Mouse (Mus musculus): ENCODE measurements around the gene Tmem63b. TPM values are rescaled to one million over a fixed set of nuclear protein-coding genes. Genes with fewer than 3 reads are reported as not detected.

Tmem63b gene
- 33.5 and 34.2 TPM in 2 replicates for polyA plus RNA-seq (2015; fragmentation: Nextera tagmentation; extraction: Ambion mirVana)

GRCm38 (mm10) chr17:45686716-45687115 lies at the start of gene Tmem63b:
TSS of gene Tmem63b (minus strand) at chr17:45686905.
- peak within 1 kb of the TSS; percentile 87 for H3K9ac ChIP-seq
- no peaks in the 10 kb centered on the region for H3K9me3 ChIP-seq
- peak; percentile 14 for ATAC-seq
- peak within 1 kb of the TSS; percentile 91 for H3K4me2 ChIP-seq (replicated peaks)
- peaks cover 18% of the 10 kb centered on the region for H3K4me1 ChIP-seq (replicated peaks)
- 3% methylated on average over 12 of the region's 12 CpGs for WGBS
- no peaks in the 10 kb centered on the region for H3K36me3 ChIP-seq
- peak within 1 kb of the TSS; percentile 92 for H3K4me3 ChIP-seq (replicated peaks)
- peak within 1 kb of the TSS; percentile 79 for H3K27ac ChIP-seq
- no peaks in the 10 kb centered on the region for H3K27me3 ChIP-seq (replicated peaks)

- peak overlapping the region; percentile 59 for H3K9ac ChIP-seq
- peak; percentile 60 for ATAC-seq
- peak overlapping the region; percentile 47 for H3K4me3 ChIP-seq (replicated peaks)
- no peaks in the 10 kb centered on the region for H3K36me3 ChIP-seq
- peak overlapping the region; percentile 94 for H3K27ac ChIP-seq
- H3K27me3 ChIP-seq (replicated peaks), result 0 out of 2 replicates have a peak, but pooled peaks cover 7% of the 10 kb centered on the region
- 6% methylated on average over 10 of the region's 10 CpGs for WGBS
- H3K4me2 ChIP-seq (replicated peaks), result peak overlapping the region; percentile 78
- H3K4me1 ChIP-seq (replicated peaks), result peaks cover 43% of the 10 kb centered on the region
- no peaks in the 10 kb centered on the region for H3K9me3 ChIP-seq
Measured at GRCm38 (mm10) chr17:45735382-45736310, 48.9 kb upstream of the Tmem63b start.

GRCm38 (mm10) chr17:45734881-45735280 lies 48.2 kb upstream of the Tmem63b start:
- Histone ChIP-seq H3K9ac (peak overlapping the region; percentile 30; the same call in 1 of the 2 replicates), H3K4me1 (replicated peaks) (peaks cover 43% of the 10 kb centered on the region), H3K27me3 (replicated peaks) (0 out of 2 replicates have a peak, but pooled peaks cover 7% of the 10 kb centered on the region), H3K27ac (peak overlapping the region; percentile 94), H3K4me3 (replicated peaks) (no peak overlapping the region), H3K9me3 (no peaks in the 10 kb centered on the region), H3K4me2 (replicated peaks) (no peak overlapping the region), H3K36me3 (no peaks in the 10 kb centered on the region)
- WGBS, result 70% methylated on average over 4 of the region's 4 CpGs
- ATAC-seq, result no peak

- H3K9me3 ChIP-seq, result no peaks in the 10 kb centered on the region
- peak overlapping the region; percentile 34; the same call in 1 of the 2 replicates for H3K4me3 ChIP-seq (replicated peaks)
- H3K36me3 ChIP-seq, result no peaks in the 10 kb centered on the region
- H3K27me3 ChIP-seq (replicated peaks), result 0 out of 2 replicates have a peak, but pooled peaks cover 7% of the 10 kb centered on the region
- peak overlapping the region; percentile 94; the same call in 1 of the 2 replicates for H3K27ac ChIP-seq
- peak overlapping the region; percentile 82 for H3K4me2 ChIP-seq (replicated peaks)
- ATAC-seq, result no peak
- peak overlapping the region; percentile 52; the same call in 1 of the 2 replicates for H3K9ac ChIP-seq
- H3K4me1 ChIP-seq (replicated peaks), result peaks cover 43% of the 10 kb centered on the region
- 42% methylated on average over 3 of the region's 3 CpGs for WGBS
Measured at GRCm38 (mm10) chr17:45734333-45734732, 47.6 kb upstream of the Tmem63b start.

DNA sequence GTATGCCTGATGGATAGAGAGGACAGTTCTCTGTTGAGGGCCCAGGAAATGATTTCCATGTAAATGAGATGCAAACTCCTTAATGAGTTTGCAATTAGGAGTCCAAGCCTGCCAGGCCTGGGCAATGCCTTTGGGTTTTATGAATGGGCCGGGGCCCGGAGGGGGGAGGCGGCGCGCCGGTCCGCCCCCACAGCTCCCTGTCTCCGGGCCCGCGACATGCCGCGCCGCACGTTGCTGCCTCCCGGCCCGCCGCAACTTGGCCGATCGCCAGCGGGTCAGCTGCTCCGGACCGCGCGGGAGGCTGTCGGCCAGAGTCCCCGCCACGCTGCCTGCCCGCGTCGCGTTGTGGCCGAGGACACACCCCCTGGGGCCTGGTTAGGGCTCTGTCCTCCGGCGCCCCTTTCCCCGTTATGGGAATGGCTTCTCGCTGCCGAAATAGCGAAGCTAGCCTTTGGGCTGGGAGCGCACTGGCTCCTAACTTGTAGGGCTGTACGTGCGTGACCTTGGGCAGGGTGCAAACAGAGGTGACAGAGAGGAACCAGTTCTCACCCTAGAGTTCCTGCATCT lies 47.1 kb upstream of the Tmem63b start, which contains the start of gene 1600014C23Rik:
TSS of gene 1600014C23Rik (minus strand) at position 110 of the 567 bp plus-strand sequence.
- Histone ChIP-seq H3K27ac (peak within 1 kb of the TSS; percentile 94; the same call in 1 of the 2 replicates), H3K4me3 (replicated peaks) (peak within 1 kb of the TSS; percentile 34), H3K9me3 (no peaks in the 10 kb centered on the region), H3K36me3 (no peaks in the 10 kb centered on the region), H3K4me1 (replicated peaks) (peaks cover 43% of the 10 kb centered on the region), H3K4me2 (replicated peaks) (peak within 1 kb of the TSS; percentile 82), H3K9ac (peak within 1 kb of the TSS; percentile 52), H3K27me3 (replicated peaks) (0 out of 2 replicates have a peak, but pooled peaks cover 7% of the 10 kb centered on the region)
- WGBS, result 2% methylated on average over 33 of the region's 41 CpGs
- ATAC-seq, result peak; percentile 26

DNA sequence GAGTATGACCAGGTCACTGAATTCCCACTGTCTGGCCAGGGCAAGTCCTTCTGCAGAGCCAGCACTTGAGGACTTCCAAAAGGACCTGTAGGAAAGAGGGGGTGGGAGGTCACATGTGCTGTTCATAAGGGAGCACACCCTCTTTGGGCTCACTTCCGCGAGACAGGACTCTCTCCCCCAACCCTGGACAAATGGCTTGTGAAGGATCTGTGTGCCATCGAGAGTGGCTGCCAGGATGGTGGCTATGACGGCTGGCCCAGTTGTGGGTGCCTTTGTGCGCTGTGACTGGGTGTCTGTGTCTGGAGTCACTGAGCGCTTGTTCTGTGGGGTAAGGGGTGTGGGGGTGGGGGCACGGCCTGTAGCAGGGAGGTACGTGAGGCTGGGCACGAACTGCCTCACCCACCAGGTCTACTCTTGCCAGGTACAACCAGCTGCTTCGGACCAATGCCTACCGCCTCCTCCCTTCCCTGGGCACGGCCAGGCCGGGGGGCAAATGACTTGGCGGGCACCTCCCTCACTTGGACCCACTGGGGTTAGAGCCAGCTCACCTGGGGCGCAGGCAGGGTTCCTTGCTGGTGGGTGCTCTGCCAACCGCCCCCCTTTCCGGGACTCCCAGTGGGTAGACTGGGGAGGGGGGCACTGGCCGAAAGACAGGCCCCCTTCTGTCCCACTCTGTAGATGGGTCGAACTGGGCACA lies 46.5 kb upstream of the Tmem63b start:
- no peak overlapping the region for H3K27ac ChIP-seq
- ATAC-seq, result no peak

GRCm38 (mm10) chr17:45731172-45731864 lies 44.6 kb upstream of the Tmem63b start:
- H3K27ac ChIP-seq, result no peak overlapping the region
- 24% methylated on average over 9 of the region's 9 CpGs for whole genome bisulfite sequencing

More for the DNA sequence above, 46.5 kb upstream of the Tmem63b start:
- 77% methylated on average over 19 of the region's 19 CpGs for WGBS
- H3K9me3 ChIP-seq, result no peaks in the 10 kb centered on the region
- H3K4me1 ChIP-seq (replicated peaks), result peaks cover 43% of the 10 kb centered on the region
- no peaks in the 10 kb centered on the region for H3K36me3 ChIP-seq
- H3K27me3 ChIP-seq (replicated peaks), result 0 out of 2 replicates have a peak, but pooled peaks cover 7% of the 10 kb centered on the region
- peak overlapping the region; percentile 82 for H3K4me2 ChIP-seq (replicated peaks)
- H3K4me3 ChIP-seq (replicated peaks), result peak overlapping the region; percentile 34; the same call in 1 of the 2 replicates
- peak overlapping the region; percentile 52; the same call in 1 of the 2 replicates for H3K9ac ChIP-seq

DNA sequence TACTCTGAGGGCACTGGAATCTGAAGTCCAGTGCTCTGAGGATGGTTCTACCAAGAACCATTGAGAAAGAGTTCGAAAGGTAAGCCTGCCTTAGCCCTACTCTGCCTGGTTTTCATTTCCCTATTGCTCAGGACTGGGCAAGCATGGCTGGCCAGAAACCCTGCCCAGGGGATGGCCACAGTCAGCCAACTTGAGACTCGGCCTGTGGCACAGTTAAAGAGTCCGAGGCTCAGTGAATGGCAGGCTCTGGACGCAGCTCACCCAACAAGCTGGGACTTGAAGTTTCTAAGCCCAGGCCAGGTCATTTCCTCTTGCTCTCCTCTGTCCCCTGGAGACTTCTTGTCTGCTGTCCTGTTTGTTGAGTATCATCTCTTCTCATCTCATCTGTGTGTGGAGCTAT lies 44.0 kb upstream of the Tmem63b start:
- peaks cover 33% of the 10 kb centered on the region for H3K4me1 ChIP-seq (replicated peaks)
- no peak for ATAC-seq
- H3K4me3 ChIP-seq (replicated peaks), result no peak overlapping the region
- WGBS, result 90% methylated on average over 4 of the region's 4 CpGs
- 0 out of 2 replicates have a peak, but pooled peaks cover 7% of the 10 kb centered on the region for H3K27me3 ChIP-seq (replicated peaks)
- no peak overlapping the region for H3K4me2 ChIP-seq (replicated peaks)
- no peaks in the 10 kb centered on the region for H3K36me3 ChIP-seq
- H3K27ac ChIP-seq, result no peak overlapping the region
- no peak overlapping the region for H3K9ac ChIP-seq
- no peaks in the 10 kb centered on the region for H3K9me3 ChIP-seq

More at GRCm38 (mm10) chr17:45731172-45731864, 44.6 kb upstream of the Tmem63b start:
- Histone ChIP-seq H3K9ac (no peak overlapping the region), H3K9me3 (no peaks in the 10 kb centered on the region), H3K36me3 (no peaks in the 10 kb centered on the region), H3K27me3 (replicated peaks) (0 out of 2 replicates have a peak, but pooled peaks cover 7% of the 10 kb centered on the region), H3K4me2 (replicated peaks) (no peak overlapping the region), H3K4me1 (replicated peaks) (peaks cover 39% of the 10 kb centered on the region), H3K4me3 (replicated peaks) (no peak overlapping the region)
- ATAC-seq, result no peak

GRCm38 (mm10) chr17:45729387-45729786 lies 42.7 kb upstream of the Tmem63b start:
- no peak overlapping the region for H3K4me3 ChIP-seq (replicated peaks)
- WGBS, result 54% methylated on average over 10 of the region's 10 CpGs
- no peak overlapping the region for H3K4me2 ChIP-seq (replicated peaks)
- no peak overlapping the region for H3K9ac ChIP-seq
- no peak overlapping the region for H3K27ac ChIP-seq
- H3K9me3 ChIP-seq, result no peaks in the 10 kb centered on the region
- peaks cover 20% of the 10 kb centered on the region for H3K4me1 ChIP-seq (replicated peaks)
- ATAC-seq, result no peak
- no peaks in the 10 kb centered on the region for H3K36me3 ChIP-seq
- 0 out of 2 replicates have a peak, but pooled peaks cover 7% of the 10 kb centered on the region for H3K27me3 ChIP-seq (replicated peaks)

GRCm38 (mm10) chr17:45727983-45728723 lies 41.4 kb upstream of the Tmem63b start:
- Histone ChIP-seq H3K36me3 (no peaks in the 10 kb centered on the region), H3K4me3 (replicated peaks) (no peak overlapping the region), H3K4me1 (replicated peaks) (peaks cover 8% of the 10 kb centered on the region), H3K9me3 (no peaks in the 10 kb centered on the region), H3K9ac (no peak overlapping the region), H3K4me2 (replicated peaks) (no peak overlapping the region), H3K27me3 (replicated peaks) (0 out of 2 replicates have a peak, but pooled peaks cover 4% of the 10 kb centered on the region), H3K27ac (no peak overlapping the region)
- no peak for ATAC-seq
- WGBS, result 72% methylated on average over 8 of the region's 8 CpGs

All from intestine, embryonic 15.5 days (tissue).